Mouse (Mus musculus) gonadal fat pad, adult 2 months (tissue): ENCODE measurements around the gene Sorbs2. TPM values are rescaled to one million over a fixed set of nuclear protein-coding genes. Genes with fewer than 3 reads are reported as not detected.

Source experiments
- DNase-seq: peaks from one replicate; pipeline ENCODE4 v3.0.0-alpha.2; 2012; ENCODE audit warnings: low read depth
- polyA plus RNA-seq: library from polyadenylated mRNA; depleted of rRNA; stranded (reverse); fragments of >200 nt; gene quantifications from 2 replicates; pipeline ENCODE4 v1.2.3, GENCODE M21; 2012

Sorbs2 gene
- polyA plus RNA-seq, 1 experiment: 66.3 TPM

- DNase-seq: no peak
These were observed 118.8 kb downstream of the Sorbs2 start for GRCm38 (mm10) chr8:45626406-45626805.

DNA sequence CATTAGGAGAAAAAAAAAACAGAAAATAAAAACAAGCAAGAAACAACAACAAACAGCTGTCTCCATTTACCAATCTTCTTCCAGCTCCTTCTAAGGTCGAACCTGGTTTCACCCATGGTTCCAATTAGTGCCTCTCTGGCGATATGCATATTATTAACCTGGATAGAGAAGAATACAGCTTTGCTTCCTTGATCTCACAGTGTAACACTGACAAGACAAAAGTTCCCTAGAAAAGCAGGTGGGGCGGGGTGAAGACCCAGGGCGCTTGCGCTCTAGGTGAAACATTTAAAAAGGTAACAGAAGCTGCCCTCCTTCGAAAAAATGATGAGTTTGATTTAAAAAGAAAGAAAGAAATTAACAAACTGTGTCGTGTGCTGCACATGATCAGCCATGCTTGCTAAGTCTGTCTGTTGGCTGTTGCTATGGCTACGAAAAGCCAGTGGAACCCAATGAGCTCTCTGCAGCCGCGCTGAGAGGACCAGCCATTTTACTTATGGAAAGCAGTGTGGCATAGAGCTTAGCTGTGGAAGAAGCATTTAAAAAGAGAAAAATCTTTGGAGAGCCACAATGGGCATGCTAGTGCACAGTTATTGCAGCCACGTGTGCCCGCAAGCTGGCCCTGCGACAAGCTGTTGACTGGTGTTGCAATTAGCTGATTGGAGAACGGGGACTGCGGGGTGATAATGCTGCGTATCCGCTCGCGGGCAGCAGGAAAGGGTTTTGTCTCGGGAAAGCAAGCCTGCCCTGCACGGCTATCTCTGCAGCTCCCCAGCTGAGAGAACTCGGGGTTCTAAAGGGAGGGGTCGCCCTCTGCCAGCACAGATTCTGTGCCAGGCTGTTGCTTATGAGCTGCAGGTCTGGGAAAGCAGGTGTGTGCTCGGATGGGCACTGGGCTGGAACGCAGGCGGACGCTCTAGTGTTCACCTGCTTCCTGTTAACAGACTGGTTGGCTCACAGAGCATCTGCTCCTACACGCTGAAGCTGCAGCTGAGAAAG, 120.0 kb downstream of the Sorbs2 start:
- DNase-seq: no peak

- no peak for DNase-seq
These were observed 121.0 kb downstream of the Sorbs2 start for GRCm38 (mm10) chr8:45628421-45629065.

DNA sequence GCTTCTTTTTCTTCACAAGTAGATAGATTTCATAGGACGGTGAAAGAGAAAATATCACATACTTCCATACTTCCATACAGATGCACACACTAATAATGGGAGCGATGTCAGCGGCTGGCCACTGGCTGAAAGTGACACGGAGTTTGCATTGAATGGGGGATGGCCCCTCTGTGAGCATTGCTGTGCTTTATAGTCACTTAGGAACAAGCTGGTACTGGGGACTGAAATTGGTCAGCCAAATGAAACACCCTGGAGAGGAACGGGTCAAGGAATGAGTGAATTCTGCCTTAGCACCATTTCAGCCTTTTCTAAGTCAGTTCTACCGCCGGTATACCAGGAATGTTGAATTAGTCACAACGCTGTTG, 121.5 kb downstream of the Sorbs2 start:
- DNase-seq: no peak

DNA sequence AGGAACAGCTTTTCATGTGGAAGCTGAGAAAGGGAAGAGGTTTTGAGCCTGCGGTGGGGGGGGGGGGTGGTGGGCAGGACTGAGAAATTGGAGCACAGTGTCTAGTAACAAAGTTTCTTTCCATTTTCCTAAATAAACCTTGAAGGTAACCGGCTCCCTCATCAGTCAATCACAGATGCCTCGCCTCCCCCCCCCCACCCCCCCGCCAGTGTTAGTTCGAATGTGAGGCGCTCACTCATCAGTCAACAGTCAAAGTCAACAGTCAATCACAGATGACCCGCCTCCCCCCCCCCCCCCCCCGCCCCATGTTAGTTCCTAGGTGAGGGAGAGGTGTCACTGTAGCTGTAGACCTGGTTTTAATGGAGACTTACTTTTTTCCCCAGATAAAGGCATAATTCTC, 123.4 kb downstream of the Sorbs2 start:
- no peak for DNase-seq

- no peak for DNase-seq
These were observed 127.6 kb downstream of the Sorbs2 start for GRCm38 (mm10) chr8:45635155-45635554.

DNA sequence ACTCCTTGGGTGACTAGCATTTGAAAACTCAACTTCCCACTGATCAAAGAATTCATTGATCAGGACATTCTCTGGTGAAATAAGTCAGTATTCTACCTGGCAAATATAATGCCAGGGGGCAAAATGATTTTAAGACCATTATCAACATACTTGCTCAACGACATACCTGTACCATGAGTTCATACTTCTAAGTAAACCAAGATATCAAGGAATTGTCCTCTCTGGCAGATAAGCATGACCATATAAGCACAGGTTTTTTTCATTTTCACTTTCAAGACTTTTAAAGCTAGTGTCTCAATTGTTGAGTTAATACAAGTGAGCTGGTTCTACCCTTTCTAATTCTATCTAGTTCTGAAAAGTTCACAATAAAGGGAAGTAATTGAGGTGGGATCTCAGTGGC, 130.2 kb downstream of the Sorbs2 start:
- no peak for DNase-seq

- no peak for DNase-seq
These were observed 131.9 kb downstream of the Sorbs2 start for GRCm38 (mm10) chr8:45639444-45639843.

DNA sequence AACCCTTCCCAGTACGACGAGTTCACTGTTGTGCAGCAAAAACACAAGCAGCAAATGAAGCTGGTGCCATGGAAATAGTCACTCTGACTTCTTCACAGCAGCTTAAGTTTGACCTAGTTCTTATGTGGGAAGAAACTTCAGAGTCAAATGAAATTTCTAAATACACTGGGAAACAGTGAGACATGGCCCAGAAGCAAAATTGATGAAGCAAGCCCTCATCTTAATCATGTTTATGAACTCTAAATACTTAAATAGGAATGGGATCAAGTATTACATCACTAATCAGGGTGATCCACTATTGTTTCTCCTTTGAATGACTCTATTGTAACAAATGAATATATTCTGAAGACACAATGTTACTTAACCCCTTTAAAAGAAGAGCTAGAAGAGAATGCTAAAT, 137.1 kb downstream of the Sorbs2 start:
- DNase-seq: peak; percentile 77

GRCm38 (mm10) chr8:45649063-45649462, 141.5 kb downstream of the Sorbs2 start:
- DNase-seq: no peak

GRCm38 (mm10) chr8:45649966-45650365, 142.4 kb downstream of the Sorbs2 start:
- DNase-seq: no peak

DNA sequence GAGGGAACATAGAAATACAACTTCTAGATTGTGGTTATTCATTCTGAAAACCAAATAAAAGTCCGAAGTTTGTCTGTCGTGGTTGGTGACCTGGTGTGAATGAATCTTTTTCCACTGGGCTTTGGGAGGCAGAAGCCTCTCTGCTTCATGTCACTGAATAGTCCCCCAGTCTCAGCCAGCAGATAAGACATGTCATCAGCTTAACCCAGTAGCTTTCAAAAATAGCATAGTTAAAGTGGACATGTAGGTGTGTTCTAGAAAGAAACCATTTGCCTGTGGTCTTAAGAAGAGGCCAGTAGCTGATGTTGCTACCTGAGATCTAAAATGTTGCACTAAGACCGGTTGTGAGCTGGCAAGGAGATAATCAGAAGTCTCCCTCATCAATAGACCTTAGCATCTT, 150.4 kb downstream of the Sorbs2 start:
- DNase-seq: no peak

DNA sequence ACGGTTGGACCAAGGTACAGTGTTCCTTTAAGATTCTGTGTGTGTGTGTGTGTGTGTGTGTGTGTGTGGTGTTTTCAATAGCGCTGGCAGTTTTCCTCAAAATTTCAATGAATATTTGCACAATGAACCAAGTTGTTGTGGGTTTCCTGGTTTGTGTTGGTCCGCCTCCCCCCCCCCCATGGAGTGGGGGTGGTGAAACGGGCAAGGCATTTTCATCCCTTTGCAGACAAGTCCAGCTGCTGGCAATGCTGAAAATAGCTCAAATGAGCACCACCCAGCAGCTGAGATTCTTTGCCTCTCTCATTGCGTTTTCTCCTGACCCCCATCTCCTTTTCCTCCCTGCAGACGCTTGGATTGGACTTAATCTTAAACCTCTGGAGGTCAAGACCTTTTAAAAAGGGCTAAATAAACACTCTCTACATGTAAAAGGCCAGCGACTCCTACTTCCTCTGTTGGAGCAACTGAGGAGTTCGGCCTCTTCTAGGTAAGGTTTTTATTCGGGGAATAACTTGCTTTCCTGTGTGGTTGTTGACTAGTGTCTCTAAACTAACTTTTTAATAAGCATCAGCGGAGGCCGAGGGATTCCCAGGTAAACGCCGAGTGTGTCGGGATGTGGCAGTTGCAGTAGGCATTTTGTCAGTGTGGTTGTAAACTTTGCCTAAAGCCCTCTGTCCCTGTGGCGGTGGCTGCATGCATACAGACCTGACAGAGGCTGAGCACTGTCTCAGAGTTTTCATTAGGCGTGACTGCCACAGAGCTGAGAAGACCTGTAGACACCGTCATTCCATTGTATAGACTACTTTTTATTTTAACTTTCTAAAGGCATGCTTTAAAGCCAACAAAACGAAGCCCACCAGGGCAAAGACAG, 151.1 kb downstream of the Sorbs2 start:
- no peak for DNase-seq

DNA sequence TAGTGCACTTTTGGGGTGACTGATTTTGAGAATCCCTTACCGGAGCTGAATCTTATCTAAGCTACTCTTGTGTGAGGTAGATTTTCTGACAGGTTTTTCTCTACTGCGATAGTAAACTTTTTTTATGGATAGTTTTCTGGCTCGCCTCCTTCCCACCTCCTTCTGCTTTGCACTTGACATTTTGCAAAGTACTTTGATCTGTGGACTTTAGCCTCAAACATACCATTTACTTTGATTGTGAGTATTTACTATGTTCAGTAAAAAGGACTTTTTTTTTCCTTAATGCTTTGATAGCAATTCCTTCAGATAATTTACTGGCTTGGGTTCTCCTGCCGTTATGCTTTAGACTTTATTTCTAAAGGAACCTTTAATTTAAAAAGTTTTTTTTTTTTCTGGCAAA, 151.9 kb downstream of the Sorbs2 start:
- DNase-seq: no peak

GRCm38 (mm10) chr8:45660570-45660969, 153.0 kb downstream of the Sorbs2 start:
- no peak for DNase-seq

DNA sequence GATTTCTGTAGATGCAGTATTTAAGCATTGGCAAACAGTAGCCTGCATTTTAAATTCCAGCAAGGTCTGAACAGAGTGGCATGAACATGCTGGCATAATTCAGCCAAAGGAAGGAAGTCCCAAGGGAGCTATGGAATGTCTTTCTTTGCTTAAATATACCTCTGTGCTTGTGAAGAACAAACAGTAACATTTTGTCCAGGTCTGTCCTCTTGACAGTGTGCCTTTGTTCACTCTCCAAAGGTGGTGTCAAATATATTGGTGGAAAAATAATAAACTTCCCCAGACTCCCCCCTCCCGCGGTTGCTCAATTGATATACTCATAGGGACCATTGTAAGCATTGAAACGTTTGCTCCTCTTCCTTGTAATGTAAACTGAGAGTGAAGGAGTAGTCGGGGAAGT, 154.0 kb downstream of the Sorbs2 start:
- no peak for DNase-seq

- DNase-seq: no peak
These were observed 158.6 kb downstream of the Sorbs2 start for GRCm38 (mm10) chr8:45666221-45666620.

- peak; percentile 63 for DNase-seq
These were observed 165.6 kb downstream of the Sorbs2 start for GRCm38 (mm10) chr8:45673149-45673548.

GRCm38 (mm10) chr8:45675821-45676279, 168.3 kb downstream of the Sorbs2 start:
- DNase-seq: no peak

DNA sequence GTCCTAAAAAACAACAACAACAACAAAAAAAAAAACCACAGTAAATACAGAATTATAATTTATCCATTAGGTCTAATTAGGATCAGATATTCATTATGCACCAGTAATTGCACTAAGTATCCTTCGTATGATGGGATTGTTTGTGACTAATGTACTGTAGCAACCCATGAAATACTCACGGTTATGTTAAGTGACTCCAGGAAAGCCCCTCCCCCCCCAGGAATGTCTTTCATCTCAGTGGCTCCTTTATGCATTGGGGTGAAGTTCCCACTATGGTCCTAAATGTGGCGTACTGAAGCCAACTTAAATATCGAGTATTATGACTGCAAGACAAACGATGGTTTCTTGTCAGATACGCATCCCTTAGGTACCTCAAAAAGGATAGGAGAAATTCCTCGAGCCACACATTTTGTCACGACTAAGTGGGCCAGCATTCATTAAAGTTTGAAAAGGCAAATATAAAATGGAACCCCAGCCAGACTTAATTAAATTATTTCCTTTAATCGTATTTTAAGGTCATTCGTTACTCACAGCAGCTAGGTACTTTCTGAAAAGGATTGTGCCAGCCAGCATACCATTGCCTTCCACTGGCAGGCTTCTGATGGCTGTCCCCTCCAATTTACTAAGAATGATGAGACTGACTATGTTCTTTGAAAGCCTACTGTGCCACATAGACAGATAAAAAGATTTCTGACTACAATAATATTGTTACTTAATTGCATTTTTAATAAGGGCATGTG, 169.7 kb downstream of the Sorbs2 start:
- no peak for DNase-seq

DNA sequence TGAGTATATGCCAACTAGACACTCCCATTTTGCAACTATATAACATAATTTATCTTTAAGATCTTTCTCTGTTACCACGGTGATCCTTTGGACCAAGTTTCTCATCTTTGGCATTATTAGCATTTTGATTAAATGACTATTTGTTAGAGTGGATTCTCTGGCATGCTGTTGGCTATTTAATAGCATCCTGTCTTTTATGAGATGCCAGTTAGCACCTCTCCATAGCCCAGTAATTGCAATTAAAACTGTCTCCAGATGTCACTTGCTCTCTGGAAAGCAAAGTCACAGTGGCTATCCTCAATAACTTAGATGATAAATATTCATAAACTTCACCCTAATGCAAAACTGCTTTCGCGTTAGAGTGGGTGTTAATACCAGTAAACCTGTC, 170.3 kb downstream of the Sorbs2 start:
- no peak for DNase-seq
